Mouse (Mus musculus) G1E (cell line): Measurements from ENCODE around the gene Tmem235.

Experiments used
- CTCF ChIP-seq: IDR thresholded peaks from 2 replicates; pipeline ENCODE4 v1.5.1; 2012; ENCODE audit warnings: low read depth, low read length, inconsistent platforms, mixed read lengths
- GATA1 ChIP-seq: IDR thresholded peaks from 2 replicates; pipeline ENCODE4 v1.6.1; 2012; ENCODE audit warnings: borderline replicate concordance, low read length, inconsistent platforms, mixed read lengths
- POLR2AphosphoS5 ChIP-seq: IDR thresholded peaks from 2 replicates; pipeline ENCODE4 v1.6.1; 2012; ENCODE audit warnings: low read depth, low read length, inconsistent platforms; ENCODE audit not compliant: insufficient replicate concordance

DNA sequence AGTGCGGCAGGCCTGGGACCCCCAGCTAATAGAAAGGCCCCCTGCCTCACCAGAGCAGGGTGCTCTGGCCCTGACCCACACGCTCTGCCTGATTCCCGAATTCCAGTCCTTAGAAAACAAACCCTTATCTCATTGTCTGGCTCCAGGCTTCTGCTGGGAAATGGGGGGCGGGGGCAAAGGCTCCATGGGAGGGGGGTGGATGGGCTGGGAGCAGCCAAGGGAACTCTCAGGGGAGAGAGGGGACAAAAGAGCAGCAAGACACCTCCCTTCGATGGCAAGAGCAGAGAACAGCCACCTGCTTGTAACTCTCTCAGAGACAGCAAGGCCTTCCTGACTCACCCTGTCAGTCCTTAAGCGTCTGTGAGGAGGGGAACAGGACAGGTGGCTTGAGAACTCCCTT lies 15.1 kb downstream of the Tmem235 start:
- TF ChIP-seq GATA1 (no peak), CTCF (no peak), POLR2AphosphoS5 (no peak)
